Mouse (Mus musculus) heart, embryonic 14.5 days (tissue): Measurements from ENCODE around the gene Map4k2. TPM values are rescaled to one million over a fixed set of nuclear protein-coding genes. Genes with fewer than 3 reads are reported as not detected.
"Not testable (repeated sequence)": the region's sequence is repeated elsewhere in the genome, so short reads cannot be mapped to it uniquely, and the experiment has no call there.

Source experiments
- ATAC-seq: fragments of 200-750 bp; cut with Nextera tagmentation; 2 replicates; pipeline ENCODE4 v1.8.0; 2017; ENCODE audit warnings: low read depth, moderate TSS enrichment; ENCODE audit not compliant: insufficient number of reproducible peaks, insufficient read depth, low FRiP score
- H3K27ac ChIP-seq, 2 experiments: fragments of 200-500 bp in 1 of 2; fragments of 300-500 bp in 1 of 2; sonication (generic) in 1 of 2; replicated peaks in 1 of 2; 2 replicates each; pipeline ENCODE4 v1.5.1; 2012 to 2014; ENCODE audit warnings: low read depth in 2 of 2, low read length in 2 of 2, control low read depth in 1 of 2, mild to moderate bottlenecking in 1 of 2, mixed read lengths in 1 of 2; ENCODE audit not compliant: control insufficient read depth in 1 of 2, insufficient read depth in 1 of 2
- H3K27me3 ChIP-seq: fragments of 300-500 bp; sonication (generic); 2 replicates; pipeline ENCODE4 v1.6.1; 2014; ENCODE audit warnings: mild to moderate bottlenecking, low read length, control low read depth; ENCODE audit not compliant: control insufficient read depth, insufficient read depth
- H3K36me3 ChIP-seq: fragments of 300-500 bp; sonication (generic); 2 replicates; pipeline ENCODE4 v1.6.1; 2014; ENCODE audit warnings: mild to moderate bottlenecking, control low read depth, low read length, mixed read lengths; ENCODE audit not compliant: control insufficient read depth, insufficient read depth
- H3K4me1 ChIP-seq, 2 experiments: fragments of 200-500 bp in 1 of 2; fragments of 300-500 bp in 1 of 2; sonication (generic) in 1 of 2; 2 replicates each; pipeline ENCODE4 v1.6.1; 2012 to 2014; ENCODE audit warnings: low read length in 2 of 2, control low read depth in 1 of 2, mixed read lengths in 1 of 2; ENCODE audit not compliant: control insufficient read depth in 2 of 2, insufficient read depth in 2 of 2
- H3K4me2 ChIP-seq: fragments of 300-500 bp; sonication (generic); 2 replicates; pipeline ENCODE4 v1.6.1; 2014; ENCODE audit warnings: mild to moderate bottlenecking, low read length
- H3K4me3 ChIP-seq, 2 experiments: fragments of 200-500 bp in 1 of 2; fragments of 300-500 bp in 1 of 2; sonication (generic) in 1 of 2; 2 replicates each; pipeline ENCODE4 v1.5.1; 2012 to 2014; ENCODE audit warnings: low read length in 2 of 2, mild to moderate bottlenecking in 2 of 2, control low read depth in 1 of 2, low read depth in 1 of 2, moderate library complexity in 1 of 2; ENCODE audit not compliant: control insufficient read depth in 1 of 2, insufficient read depth in 1 of 2
- H3K9ac ChIP-seq: fragments of 300-500 bp; sonication (generic); 2 replicates; pipeline ENCODE4 v1.6.1; 2014; ENCODE audit warnings: mild to moderate bottlenecking, low read length
- H3K9me3 ChIP-seq: fragments of 300-500 bp; sonication (generic); 2 replicates; pipeline ENCODE4 v1.6.1; 2016; ENCODE audit warnings: low read length, control low read depth; ENCODE audit not compliant: control insufficient read depth
- WGBS: fragments of 180-500 bp; shearing (Covaris S2); extraction: QIAGEN DNeasy Blood & Tissue Kit; methylation state at CpG from one replicate; pipeline ENCODE4 v1.1.7; 2014; 5-methylcytosine and 5-hydroxymethylcytosine counted together
- polyA plus RNA-seq: library from polyadenylated mRNA; unstranded; fragments of >200 nt; fragmentation: Nextera tagmentation; extraction: Ambion mirVana; gene quantifications from 2 replicates; pipeline ENCODE4 v1.2.1, GENCODE M21; 2014

Map4k2 gene
- polyA plus RNA-seq, 1 experiment from 2014 or later = 13.0 TPM

DNA sequence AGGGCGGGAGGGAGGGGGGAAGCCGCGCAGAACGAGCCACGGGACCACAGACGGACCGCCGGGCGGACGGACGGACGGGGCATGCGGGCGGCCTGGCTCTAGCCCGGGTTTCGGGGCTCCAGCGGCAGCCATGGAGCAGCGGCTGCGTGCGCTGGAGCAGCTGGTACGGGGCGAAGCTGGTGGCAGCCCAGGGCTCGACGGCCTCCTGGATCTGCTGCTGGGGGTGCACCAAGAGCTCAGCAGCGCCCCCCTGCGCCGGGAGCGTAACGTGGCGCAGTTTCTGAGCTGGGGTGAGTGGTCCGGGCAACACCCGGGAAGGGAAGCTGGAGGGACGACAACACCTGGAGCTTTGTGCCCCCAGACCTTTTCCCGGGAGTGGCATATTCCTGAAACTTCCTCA is 34.3 kb upstream of the Map4k2 start:
- Histone ChIP-seq H3K9me3 (no peaks in the 10 kb centered on the region), H3K4me2 (peak overlapping the region; percentile 74), H3K27ac (peak overlapping the region in 1 of 2 experiments; percentile 72; a peak in 2 of 4 replicates), H3K4me3 (peak overlapping the region; percentile 70 to 75), H3K4me1 (peaks cover 4 to 14% of the 10 kb centered on the region in 2 experiments), H3K36me3 (peaks cover 20% of the 10 kb centered on the region), H3K27me3 (no peaks in the 10 kb centered on the region), H3K9ac (peak overlapping the region; percentile 77)
- peak; percentile 29 for ATAC-seq
- WGBS = under 1% methylated on average over 34 of the region's 34 CpGs

DNA sequence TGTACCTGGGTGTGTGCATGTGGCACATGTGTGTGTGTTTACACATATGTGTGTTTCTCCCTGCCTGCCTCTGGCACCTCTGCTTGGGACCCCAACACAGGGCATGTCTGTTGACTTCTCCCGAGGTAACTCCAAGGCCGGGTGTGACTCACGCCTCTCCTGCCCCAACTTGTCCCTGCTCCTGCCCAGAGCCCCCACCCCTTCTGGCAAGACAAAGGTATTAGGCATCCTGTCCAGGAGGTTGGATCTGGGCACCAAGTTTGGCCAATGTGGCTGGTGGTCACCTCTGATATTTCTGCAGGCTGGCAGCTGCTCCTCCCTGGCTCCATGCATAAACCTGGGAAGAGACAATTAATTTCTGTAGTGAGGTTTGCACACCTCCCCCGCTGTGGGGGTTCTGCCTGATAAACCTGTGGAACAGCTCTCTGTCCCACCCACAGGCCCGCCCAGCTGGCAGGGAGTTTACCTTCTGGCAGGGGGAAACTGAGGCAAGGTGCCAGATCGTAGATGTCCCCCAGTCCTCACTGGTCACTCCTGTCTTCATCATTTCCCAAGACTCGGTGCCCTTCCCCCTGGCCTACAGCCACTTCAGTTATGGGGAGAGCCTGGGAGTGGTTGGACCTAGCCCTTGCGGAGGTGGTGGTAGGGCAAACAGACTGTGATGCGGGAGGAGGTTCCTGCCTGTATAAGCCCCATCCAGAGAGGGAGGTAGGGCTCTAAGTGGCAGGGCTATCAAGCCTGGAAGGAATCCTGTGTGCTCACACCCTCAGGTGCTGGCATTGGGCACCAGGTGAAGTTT is 33.0 kb upstream of the Map4k2 start:
- no peak overlapping the region for H3K27ac ChIP-seq
- H3K4me2 ChIP-seq = no peak overlapping the region
- peaks cover 29% of the 10 kb centered on the region for H3K36me3 ChIP-seq
- no peak for ATAC-seq
- no peak overlapping the region for H3K9ac ChIP-seq
- H3K9me3 ChIP-seq = no peaks in the 10 kb centered on the region
- no peak overlapping the region for H3K4me3 ChIP-seq
- 78% methylated on average over 9 of the region's 9 CpGs for WGBS
- H3K27me3 ChIP-seq = no peaks in the 10 kb centered on the region
- peaks cover 4 to 14% of the 10 kb centered on the region in 2 experiments for H3K4me1 ChIP-seq

DNA sequence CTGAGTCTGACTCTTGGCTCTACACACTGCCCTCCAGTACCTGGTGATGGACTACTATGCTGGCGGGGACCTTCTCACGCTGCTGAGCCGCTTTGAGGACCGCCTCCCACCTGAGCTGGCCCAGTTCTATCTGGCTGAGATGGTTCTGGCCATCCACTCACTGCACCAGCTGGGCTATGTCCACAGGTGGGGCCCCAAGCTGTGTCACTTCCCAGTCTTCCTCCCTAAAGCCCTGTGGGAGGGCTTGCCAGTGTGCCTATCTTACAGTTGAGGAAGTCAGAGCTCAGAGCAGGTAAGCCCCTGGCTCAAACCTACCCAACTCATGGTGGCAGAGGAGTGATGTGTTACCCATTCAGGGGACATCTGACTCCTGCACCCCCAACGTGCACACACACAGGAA is 30.8 kb upstream of the Map4k2 start:
- ATAC-seq = no peak
- WGBS = 83% methylated on average over 5 of the region's 5 CpGs

DNA sequence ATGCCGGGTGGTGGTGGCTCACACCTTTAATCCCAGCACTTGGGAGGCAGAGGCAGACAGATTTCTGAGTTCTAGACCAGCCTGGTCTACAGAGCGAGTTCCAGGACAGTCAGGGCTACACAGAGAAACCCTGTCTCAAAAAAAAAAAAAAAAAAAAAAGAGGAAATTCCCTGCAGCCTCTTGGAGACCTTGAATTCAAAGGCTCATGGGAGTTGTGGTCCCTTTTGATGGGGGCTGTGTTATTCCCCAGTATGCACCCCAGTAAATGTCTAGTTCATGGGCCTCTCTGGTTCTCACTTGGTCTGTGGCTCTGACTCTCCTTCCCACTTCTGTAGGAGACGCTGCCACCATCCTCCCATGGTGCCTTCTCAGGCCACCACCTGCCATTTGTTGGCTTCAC is 29.2 kb upstream of the Map4k2 start:
- H3K4me3 ChIP-seq, H3K27ac ChIP-seq, H3K4me2 ChIP-seq, H3K27me3 ChIP-seq, H3K9ac ChIP-seq, H3K9me3 ChIP-seq, H3K4me1 ChIP-seq, ATAC-seq: not testable (repeated sequence)
- 92% methylated on average over 3 of the region's 3 CpGs for WGBS
- H3K36me3 ChIP-seq = peaks cover 66% of the 10 kb centered on the region

More for the DNA sequence above, 30.8 kb upstream of the Map4k2 start:
- Histone ChIP-seq H3K9me3 (no peaks in the 10 kb centered on the region), H3K4me2 (no peak overlapping the region), H3K4me3 (no peak overlapping the region), H3K4me1 (peaks cover 4 to 8% of the 10 kb centered on the region in 2 experiments), H3K9ac (no peak overlapping the region), H3K36me3 (peaks cover 50% of the 10 kb centered on the region), H3K27ac (no peak overlapping the region), H3K27me3 (no peaks in the 10 kb centered on the region)

DNA sequence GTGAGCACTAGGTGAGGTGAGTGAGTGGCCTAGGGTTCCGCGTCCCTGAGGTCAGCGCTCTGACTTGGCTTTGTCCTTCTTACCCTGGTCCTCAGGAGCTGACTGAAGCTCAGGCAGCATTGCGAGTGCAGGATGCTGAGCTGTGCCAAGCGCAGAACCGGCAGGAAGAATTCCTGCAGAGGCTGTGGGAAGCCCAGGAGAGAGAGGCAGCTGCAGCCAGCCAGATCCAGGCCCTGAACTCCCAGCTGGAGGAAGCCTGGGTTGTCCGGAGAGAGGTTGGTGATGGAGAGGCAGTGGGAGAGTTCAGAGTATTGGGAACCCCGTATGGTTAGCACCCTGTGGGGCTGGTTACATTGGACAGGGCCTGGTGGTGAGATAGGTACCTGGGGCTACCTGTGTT is 27.1 kb upstream of the Map4k2 start:
- no peak overlapping the region for H3K9ac ChIP-seq
- 91% methylated on average over 8 of the region's 8 CpGs for WGBS
- H3K9me3 ChIP-seq = no peaks in the 10 kb centered on the region
- no peak overlapping the region for H3K27ac ChIP-seq
- H3K27me3 ChIP-seq = no peaks in the 10 kb centered on the region
- ATAC-seq = no peak
- no peaks in the 10 kb centered on the region; a peak in 1 of 4 replicates for H3K4me1 ChIP-seq
- H3K36me3 ChIP-seq = peaks cover 86% of the 10 kb centered on the region
- no peak overlapping the region for H3K4me3 ChIP-seq
- H3K4me2 ChIP-seq = no peak overlapping the region

DNA sequence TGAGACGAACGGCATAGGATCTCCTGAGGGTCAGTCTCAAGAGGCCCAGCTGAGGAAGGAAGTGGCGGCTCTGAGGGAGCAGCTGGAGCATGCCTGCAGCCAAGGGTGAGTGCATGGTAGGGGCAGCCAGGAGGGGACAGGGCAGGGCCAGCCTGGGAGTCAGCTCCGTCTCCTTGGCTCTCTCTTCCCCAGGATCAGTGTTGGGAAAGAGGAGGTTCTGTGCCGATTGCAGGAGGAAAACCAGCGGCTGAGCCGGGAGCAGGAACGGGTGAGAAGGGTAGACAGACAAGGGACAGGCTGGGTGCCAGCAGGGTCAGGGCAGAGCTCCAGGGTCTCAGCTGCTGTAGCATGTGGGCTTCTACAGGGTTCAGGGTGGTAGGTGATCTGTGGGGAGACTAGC is 26.4 kb upstream of the Map4k2 start:
- no peak overlapping the region for H3K9ac ChIP-seq
- H3K4me3 ChIP-seq = no peak overlapping the region
- no peaks in the 10 kb centered on the region for H3K9me3 ChIP-seq
- 80% methylated on average over 8 of the region's 8 CpGs for WGBS
- no peak overlapping the region for H3K4me2 ChIP-seq
- H3K27me3 ChIP-seq = no peaks in the 10 kb centered on the region
- H3K36me3 ChIP-seq = peaks cover 93% of the 10 kb centered on the region
- H3K4me1 ChIP-seq = no peaks in the 10 kb centered on the region; a peak in 1 of 4 replicates
- no peak overlapping the region for H3K27ac ChIP-seq
- no peak for ATAC-seq

DNA sequence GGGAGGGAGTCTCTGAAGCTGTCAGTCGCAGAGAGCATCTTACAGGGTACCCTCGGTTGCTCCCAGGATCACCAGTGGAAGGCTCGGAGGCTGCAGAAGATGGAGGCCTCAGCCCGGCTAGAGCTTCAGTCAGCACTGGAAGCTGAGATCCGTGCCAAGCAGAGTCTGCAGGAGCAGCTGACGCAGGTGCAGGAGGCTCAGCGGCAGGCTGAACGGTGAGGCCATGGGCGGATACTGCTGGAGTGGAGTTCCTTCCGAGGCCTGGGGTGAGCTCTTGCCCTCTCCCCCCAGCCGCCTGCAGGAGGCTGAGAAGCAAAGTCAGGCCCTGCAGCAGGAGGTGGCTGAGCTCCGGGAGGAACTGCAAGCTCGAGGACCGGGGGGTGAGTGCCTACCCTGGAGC is 25.4 kb upstream of the Map4k2 start:
- no peaks in the 10 kb centered on the region for H3K27me3 ChIP-seq
- no peak overlapping the region for H3K4me2 ChIP-seq
- ATAC-seq = no peak
- H3K36me3 ChIP-seq = peaks cover 85% of the 10 kb centered on the region
- no peaks in the 10 kb centered on the region for H3K9me3 ChIP-seq
- H3K9ac ChIP-seq = no peak overlapping the region
- no peak overlapping the region for H3K4me3 ChIP-seq
- H3K4me1 ChIP-seq = no peaks in the 10 kb centered on the region; a peak in 1 of 4 replicates
- WGBS = 75% methylated on average over 14 of the region's 14 CpGs
- no peak overlapping the region for H3K27ac ChIP-seq

DNA sequence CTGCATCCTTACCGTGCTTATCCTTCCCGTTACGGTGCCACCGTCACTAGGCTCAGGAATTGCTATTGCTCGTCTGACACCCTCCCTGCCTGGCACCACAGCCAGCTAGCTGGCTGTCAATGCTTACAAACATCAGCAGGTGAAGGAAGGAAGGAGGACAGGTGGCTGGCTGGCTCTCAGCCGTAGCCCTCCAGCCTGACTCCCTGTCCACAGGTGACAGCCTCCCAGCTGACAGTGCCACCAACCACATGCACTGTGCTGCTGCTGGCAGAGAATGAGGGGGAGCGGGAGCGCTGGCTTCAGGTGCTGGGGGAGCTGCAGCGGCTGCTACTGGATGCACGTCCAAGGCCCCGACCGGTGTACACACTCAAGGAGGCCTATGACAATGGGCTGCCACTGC is 22.8 kb upstream of the Map4k2 start:
- Histone ChIP-seq H3K36me3 (peaks cover 72% of the 10 kb centered on the region), H3K27ac (no peak overlapping the region), H3K4me2 (no peak overlapping the region), H3K9me3 (no peaks in the 10 kb centered on the region), H3K27me3 (no peaks in the 10 kb centered on the region), H3K9ac (no peak overlapping the region), H3K4me3 (no peak overlapping the region), H3K4me1 (peaks cover 10 to 14% of the 10 kb centered on the region in 2 experiments)
- ATAC-seq = no peak
- WGBS = 86% methylated on average over 12 of the region's 12 CpGs
